Mouse (Mus musculus) olfactory bulb, adult 2 months (tissue): ENCODE results near the gene Mrps23.

Experiments used
- CTCF ChIP-seq: fragments of 200-500 bp; IDR thresholded peaks from 2 replicates; pipeline ENCODE4 v1.5.1; 2012; ENCODE audit warnings: low read depth, mild to moderate bottlenecking, low read length, moderate library complexity; ENCODE audit not compliant: insufficient read depth
- POLR2A ChIP-seq: fragments of 200-500 bp; IDR thresholded peaks from 2 replicates; pipeline ENCODE4 v1.6.1; 2012; ENCODE audit warnings: mild to moderate bottlenecking, low read depth, low read length, moderate library complexity; ENCODE audit not compliant: insufficient read depth

DNA sequence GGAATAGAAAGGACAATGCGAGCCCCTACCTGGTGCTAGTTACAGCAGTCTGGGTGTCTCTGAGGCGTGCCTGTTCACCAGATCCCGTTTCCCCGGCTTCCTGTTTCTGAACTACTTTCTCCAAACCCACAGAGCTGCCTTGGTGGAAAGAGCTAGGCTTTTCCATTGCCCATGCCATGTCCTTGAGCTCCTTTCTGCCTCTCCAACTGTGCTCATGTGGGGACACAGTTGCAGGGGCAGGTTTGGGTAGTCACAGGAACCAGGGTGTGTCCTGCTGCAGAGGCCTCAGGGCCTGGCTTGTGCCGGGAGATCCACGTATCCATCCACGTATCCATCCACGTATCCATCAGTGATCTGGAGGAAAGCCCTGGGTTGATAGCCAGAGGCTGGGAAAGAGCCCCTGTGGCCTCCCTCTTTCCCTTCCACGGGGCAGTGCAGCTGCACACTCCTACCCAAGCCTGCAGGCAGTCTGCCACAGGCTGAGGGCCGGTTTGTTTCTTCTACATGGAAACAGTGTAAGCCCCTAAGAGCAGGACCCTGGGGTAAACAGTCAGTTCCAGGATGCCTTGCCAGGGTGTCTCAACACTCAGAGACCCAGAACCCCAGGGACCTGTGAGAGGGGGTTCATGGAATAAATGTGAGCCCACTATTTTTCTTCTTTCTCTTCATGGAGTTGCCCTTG lies 38.4 kb upstream of the Mrps23 start:
- no peak for TF ChIP-seq POLR2A
- no peak for TF ChIP-seq CTCF
